Mouse (Mus musculus) granulocyte monocyte progenitor cell, adult 5-6 weeks (primary cell): ENCODE results near the gene Klhl18. TPM values are rescaled to one million over a fixed set of nuclear protein-coding genes. Genes with fewer than 3 reads are reported as not detected.

ENCODE experiments used
- total RNA-seq, 2 experiments: library from RNA; stranded (forward) in 1 of 2; stranded (reverse) in 1 of 2; fragments of 200-712, 200-1000 nt in 1 of 2; fragments of >200 nt in 1 of 2; fragmentation: Nextera tagmentation in 1 of 2; gene quantifications; 2 replicates each; pipeline ENCODE4 v1.2.3; 2014 to 2017

Gene Klhl18
- total RNA-seq, 2 experiments from 2014 or later: 9.6 to 14.8 TPM

Other genes starting within 250 kb of the Klhl18 start
- gene Cspg5, start 232.9 kb downstream of the Klhl18 start, total RNA-seq (2014; fragmentation: Nextera tagmentation): not detected in 2 replicates
- 0.30 TPM in 1 of 2 replicates, not detected in the other for gene Cspg5, start 232.9 kb downstream of the Klhl18 start, total RNA-seq (2017)
- 7.6 and 11.0 TPM in 2 replicates for gene Elp6, start 171.5 kb downstream of the Klhl18 start, total RNA-seq (2014; fragmentation: Nextera tagmentation)
- 7.9 and 8.4 TPM in 2 replicates for gene Elp6, start 171.5 kb downstream of the Klhl18 start, total RNA-seq (2017)
- gene Scap, start 143.4 kb downstream of the Klhl18 start, total RNA-seq (2014; fragmentation: Nextera tagmentation): 31.4 and 56.3 TPM in 2 replicates
- gene Scap, start 143.4 kb downstream of the Klhl18 start, total RNA-seq (2017): 24.1 and 43.1 TPM in 2 replicates
- 12.7 and 17.7 TPM in 2 replicates for gene Ptpn23, start 68.5 kb downstream of the Klhl18 start, total RNA-seq (2014; fragmentation: Nextera tagmentation)
- 3.0 and 3.2 TPM in 2 replicates for gene Ptpn23, start 68.5 kb downstream of the Klhl18 start, total RNA-seq (2017)
- gene Ngp, start 56.9 kb downstream of the Klhl18 start, total RNA-seq (2014; fragmentation: Nextera tagmentation): 1.7 and 87.9 TPM in 2 replicates
- gene Ngp, start 56.9 kb downstream of the Klhl18 start, total RNA-seq (2017): 228 and 233 TPM in 2 replicates
- 0.34 and 4.1 TPM in 2 replicates for gene Kif9, start 264 bp upstream of the Klhl18 start, total RNA-seq (2014; fragmentation: Nextera tagmentation)
- gene Kif9, start 264 bp upstream of the Klhl18 start, total RNA-seq (2017): 0.90 and 1.3 TPM in 2 replicates
- gene Setd2, start 55.9 kb upstream of the Klhl18 start, total RNA-seq (2014; fragmentation: Nextera tagmentation): 130 and 131 TPM in 2 replicates
- 125 and 149 TPM in 2 replicates for gene Setd2, start 55.9 kb upstream of the Klhl18 start, total RNA-seq (2017)
- gene Nradd, start 147.8 kb upstream of the Klhl18 start, total RNA-seq (2014; fragmentation: Nextera tagmentation): 4.4 and 4.5 TPM in 2 replicates
- gene Nradd, start 147.8 kb upstream of the Klhl18 start, total RNA-seq (2017): 0.99 and 4.7 TPM in 2 replicates
- 37.5 and 49.2 TPM in 2 replicates for gene Nbeal2, start 177.5 kb upstream of the Klhl18 start, total RNA-seq (2014; fragmentation: Nextera tagmentation)
- gene Nbeal2, start 177.5 kb upstream of the Klhl18 start, total RNA-seq (2017): 11.0 and 13.9 TPM in 2 replicates
- gene Ccdc12, start 179.8 kb upstream of the Klhl18 start, total RNA-seq (2014; fragmentation: Nextera tagmentation): 149 TPM in 2 replicates
- gene Ccdc12, start 179.8 kb upstream of the Klhl18 start, total RNA-seq (2017): 98.5 and 104 TPM in 2 replicates